Mouse (Mus musculus): ENCODE data around the gene Agfg2. TPM values are rescaled to one million over a fixed set of nuclear protein-coding genes. Genes with fewer than 3 reads are reported as not detected.

The Agfg2 gene
- polyA plus RNA-seq, 1 experiment from 2014 or later, result 19.3 TPM

GRCm38 (mm10) chr5:137705242-137705641 is 20.7 kb upstream of the Agfg2 start:
- H3K4me3 ChIP-seq, result no peak overlapping the region
- H3K27ac ChIP-seq, result no peak overlapping the region
- no peaks in the 10 kb centered on the region for H3K36me3 ChIP-seq
- 52% methylated on average over 6 of the region's 6 CpGs for WGBS
- no peaks in the 10 kb centered on the region for H3K9me3 ChIP-seq (replicated peaks)
- peaks cover 7% of the 10 kb centered on the region for H3K4me1 ChIP-seq (replicated peaks)
- no peak overlapping the region for H3K4me2 ChIP-seq
- H3K27me3 ChIP-seq, result no peaks in the 10 kb centered on the region
- ATAC-seq (replicated peaks; ENCODE audit: insufficient number of reproducible peaks, insufficient read depth, low FRiP score, low read depth), result no peak
- H3K9ac ChIP-seq, result no peak overlapping the region

GRCm38 (mm10) chr5:137699850-137700249 is 15.3 kb upstream of the Agfg2 start:
- 0 out of 2 replicates have a peak, but pooled peaks cover 2% of the 10 kb centered on the region for H3K4me1 ChIP-seq (replicated peaks)
- H3K9me3 ChIP-seq (replicated peaks), result no peaks in the 10 kb centered on the region
- H3K4me2 ChIP-seq, result no peak overlapping the region
- 36% methylated on average over 2 of the region's 2 CpGs for WGBS
- H3K27me3 ChIP-seq, result no peaks in the 10 kb centered on the region
- ATAC-seq (replicated peaks; ENCODE audit: insufficient number of reproducible peaks, insufficient read depth, low FRiP score, low read depth), result no peak
- no peaks in the 10 kb centered on the region for H3K36me3 ChIP-seq
- no peak overlapping the region for H3K27ac ChIP-seq
- no peak overlapping the region for H3K9ac ChIP-seq
- no peak overlapping the region for H3K4me3 ChIP-seq

- Histone ChIP-seq H3K9ac (no peak overlapping the region), H3K27ac (no peak overlapping the region), H3K36me3 (no peaks in the 10 kb centered on the region), H3K4me3 (no peak overlapping the region), H3K4me1 (replicated peaks) (0 out of 2 replicates have a peak, but pooled peaks cover 2% of the 10 kb centered on the region), H3K27me3 (no peaks in the 10 kb centered on the region), H3K9me3 (replicated peaks) (no peaks in the 10 kb centered on the region), H3K4me2 (no peak overlapping the region)
- 46% methylated on average over 3 of the region's 3 CpGs for WGBS
- ATAC-seq (replicated peaks; ENCODE audit: insufficient number of reproducible peaks, insufficient read depth, low FRiP score, low read depth), result no peak
Measured at GRCm38 (mm10) chr5:137699080-137699479, 14.6 kb upstream of the Agfg2 start.

GRCm38 (mm10) chr5:137695930-137696329 is 11.4 kb upstream of the Agfg2 start:
- no peak for ATAC-seq (replicated peaks; ENCODE audit: insufficient number of reproducible peaks, insufficient read depth, low FRiP score, low read depth)
- H3K9ac ChIP-seq, result no peak overlapping the region
- 70% methylated on average over 4 of the region's 4 CpGs for WGBS
- 0 out of 2 replicates have a peak, but pooled peaks cover 2% of the 10 kb centered on the region for H3K4me1 ChIP-seq (replicated peaks)
- no peak overlapping the region for H3K27ac ChIP-seq
- H3K4me3 ChIP-seq, result no peak overlapping the region
- no peaks in the 10 kb centered on the region for H3K9me3 ChIP-seq (replicated peaks)
- no peaks in the 10 kb centered on the region for H3K27me3 ChIP-seq
- H3K4me2 ChIP-seq, result no peak overlapping the region
- no peaks in the 10 kb centered on the region for H3K36me3 ChIP-seq

- no peaks in the 10 kb centered on the region for H3K36me3 ChIP-seq
- no peak for ATAC-seq (replicated peaks; ENCODE audit: insufficient number of reproducible peaks, insufficient read depth, low FRiP score, low read depth)
- H3K4me3 ChIP-seq, result no peak overlapping the region
- H3K4me1 ChIP-seq (replicated peaks), result 0 out of 2 replicates have a peak, but pooled peaks cover 5% of the 10 kb centered on the region
- H3K4me2 ChIP-seq, result no peak overlapping the region
- H3K27ac ChIP-seq, result no peak overlapping the region
- 76% methylated on average over 3 of the region's 3 CpGs for WGBS
- H3K9me3 ChIP-seq (replicated peaks), result no peaks in the 10 kb centered on the region
- no peaks in the 10 kb centered on the region for H3K27me3 ChIP-seq
- no peak overlapping the region for H3K9ac ChIP-seq
Measured at GRCm38 (mm10) chr5:137694796-137695195, 10.3 kb upstream of the Agfg2 start.

GRCm38 (mm10) chr5:137691881-137692280 is 7.4 kb upstream of the Agfg2 start:
- ATAC-seq (replicated peaks; ENCODE audit: insufficient number of reproducible peaks, insufficient read depth, low FRiP score, low read depth), result no peak
- H3K4me1 ChIP-seq (replicated peaks), result 0 out of 2 replicates have a peak, but pooled peaks cover 4% of the 10 kb centered on the region
- no peaks in the 10 kb centered on the region for H3K27me3 ChIP-seq
- no peaks in the 10 kb centered on the region for H3K36me3 ChIP-seq
- no peak overlapping the region for H3K9ac ChIP-seq
- H3K9me3 ChIP-seq (replicated peaks), result no peaks in the 10 kb centered on the region
- WGBS, result 60% methylated on average over 1 of the region's 1 CpGs
- H3K4me2 ChIP-seq, result no peak overlapping the region
- no peak overlapping the region for H3K4me3 ChIP-seq
- H3K27ac ChIP-seq, result no peak overlapping the region

- Histone ChIP-seq H3K36me3 (no peaks in the 10 kb centered on the region), H3K4me1 (replicated peaks) (0 out of 2 replicates have a peak, but pooled peaks cover 4% of the 10 kb centered on the region), H3K9ac (no peak overlapping the region), H3K27me3 (no peaks in the 10 kb centered on the region), H3K27ac (peak overlapping the region; percentile 49), H3K9me3 (replicated peaks) (no peaks in the 10 kb centered on the region), H3K4me2 (peak overlapping the region; percentile 27; the same call in 1 of the 2 replicates), H3K4me3 (no peak overlapping the region)
- 28% methylated on average over 9 of the region's 9 CpGs for WGBS
- ATAC-seq (replicated peaks; ENCODE audit: insufficient number of reproducible peaks, insufficient read depth, low FRiP score, low read depth), result no peak
Measured at GRCm38 (mm10) chr5:137690531-137690930, 6.0 kb upstream of the Agfg2 start.

- no peaks in the 10 kb centered on the region for H3K27me3 ChIP-seq
- no peak overlapping the region for H3K4me2 ChIP-seq
- H3K27ac ChIP-seq, result 0 out of 2 replicates have a peak overlapping the region, but pooled peaks have one; percentile 49
- ATAC-seq (replicated peaks; ENCODE audit: insufficient number of reproducible peaks, insufficient read depth, low FRiP score, low read depth), result no peak
- 80% methylated on average over 3 of the region's 3 CpGs for WGBS
- H3K36me3 ChIP-seq, result no peaks in the 10 kb centered on the region
- H3K9me3 ChIP-seq (replicated peaks), result no peaks in the 10 kb centered on the region
- no peak overlapping the region for H3K4me3 ChIP-seq
- 0 out of 2 replicates have a peak, but pooled peaks cover 6% of the 10 kb centered on the region for H3K4me1 ChIP-seq (replicated peaks)
- H3K9ac ChIP-seq, result no peak overlapping the region
Measured at GRCm38 (mm10) chr5:137689974-137690373, 5.4 kb upstream of the Agfg2 start.

- H3K36me3 ChIP-seq, result no peaks in the 10 kb centered on the region
- H3K9ac ChIP-seq, result no peak overlapping the region
- H3K27ac ChIP-seq, result no peak overlapping the region
- H3K27me3 ChIP-seq, result no peaks in the 10 kb centered on the region
- H3K9me3 ChIP-seq (replicated peaks), result no peaks in the 10 kb centered on the region
- 73% methylated on average over 6 of the region's 6 CpGs for WGBS
- H3K4me2 ChIP-seq, result no peak overlapping the region
- peaks cover 19% of the 10 kb centered on the region for H3K4me1 ChIP-seq (replicated peaks)
- ATAC-seq (replicated peaks; ENCODE audit: insufficient number of reproducible peaks, insufficient read depth, low FRiP score, low read depth), result no peak
- no peak overlapping the region for H3K4me3 ChIP-seq
Measured at GRCm38 (mm10) chr5:137686127-137686790, 1.7 kb upstream of the Agfg2 start.

- no peak overlapping the region for H3K27ac ChIP-seq
- H3K4me3 ChIP-seq, result no peak overlapping the region
- no peaks in the 10 kb centered on the region for H3K27me3 ChIP-seq
- H3K36me3 ChIP-seq, result no peaks in the 10 kb centered on the region
- H3K9ac ChIP-seq, result no peak overlapping the region
- 91% methylated on average over 3 of the region's 3 CpGs for WGBS
- peaks cover 18% of the 10 kb centered on the region for H3K4me1 ChIP-seq (replicated peaks)
- no peak for ATAC-seq (replicated peaks; ENCODE audit: insufficient number of reproducible peaks, insufficient read depth, low FRiP score, low read depth)
- no peaks in the 10 kb centered on the region for H3K9me3 ChIP-seq (replicated peaks)
- no peak overlapping the region for H3K4me2 ChIP-seq
Measured at GRCm38 (mm10) chr5:137685653-137686052, 1.1 kb upstream of the Agfg2 start.

GRCm38 (mm10) chr5:137683388-137684293 is 885 bp downstream of the Agfg2 start:
- H3K9me3 ChIP-seq (replicated peaks), result no peaks in the 10 kb centered on the region
- H3K27ac ChIP-seq, result peak overlapping the region; percentile 74
- H3K4me1 ChIP-seq (replicated peaks), result peaks cover 16% of the 10 kb centered on the region
- H3K4me3 ChIP-seq, result peak overlapping the region; percentile 68
- H3K27me3 ChIP-seq, result no peaks in the 10 kb centered on the region
- H3K9ac ChIP-seq, result peak overlapping the region; percentile 69
- 8% methylated on average over 28 of the region's 28 CpGs for WGBS
- no peaks in the 10 kb centered on the region; the same call in 1 of the 2 replicates for H3K36me3 ChIP-seq
- ATAC-seq (replicated peaks; ENCODE audit: insufficient number of reproducible peaks, insufficient read depth, low FRiP score, low read depth), result peak; percentile 7; the same call in 1 of the 2 replicates
- peak overlapping the region; percentile 88 for H3K4me2 ChIP-seq

Measured in heart, embryonic 15.5 days (tissue).